16 mouse cellular contexts compared by ENCODE assay signal in genomic region chr9:96942975-96943374, GRCm38 (mm10). TPM values are rescaled to one million over a fixed set of nuclear protein-coding genes. Genes with fewer than 3 reads are reported as not detected.
DNase-seq lines count a peak whose midpoint lies in the region; ATAC-seq and TF ChIP-seq lines count a peak whose summit lies in the region.
"Had no signal": no experiment of that assay in that cellular context is flagged by ENCODE, and none has a peak within 500 bp of the region (broad histone marks: within the 10 kb centered on the region; RNA-seq: fewer than 3 reads in every experiment).

No protein-coding gene starts in this region.

- no peak overlapping the region for H3K27ac ChIP-seq in lung, embryonic 14.5 days (ENCODE audit: low read depth)
- no peak overlapping the region for H3K27ac ChIP-seq in midbrain, embryonic 14.5 days (replicated peaks; ENCODE audit: low read depth, low read length)
- H3K27ac ChIP-seq: hindbrain, embryonic 14.5 days; limb, embryonic 12.5 days; neural tube, embryonic 12.5 days had no signal

- peak; percentile 64; the same call in 1 of the 2 replicates for ATAC-seq in frontal cortex, adult (ENCODE audit: low TSS enrichment)
- no peak for ATAC-seq in lung, embryonic 14.5 days (ENCODE audit: insufficient read depth)
- ATAC-seq in inflammation-experienced regulatory T-cells, adult 6 months = peak; percentile 87
- no peak for ATAC-seq in midbrain, embryonic 14.5 days (ENCODE audit: low FRiP score, low TSS enrichment)

- 0 out of 2 replicates have a peak, but pooled peaks cover 3% of the 10 kb centered on the region for H3K9me3 ChIP-seq in lung, embryonic 14.5 days (ENCODE audit: low read depth, low read length)
- 0 out of 2 replicates have a peak, but pooled peaks cover 3% of the 10 kb centered on the region for H3K9me3 ChIP-seq in midbrain, embryonic 14.5 days (ENCODE audit: control insufficient read depth, low read length)

- no peaks in the 10 kb centered on the region for H3K4me1 ChIP-seq in lung, embryonic 14.5 days (ENCODE audit: insufficient read depth)
- H3K4me1 ChIP-seq in midbrain, embryonic 14.5 days (ENCODE audit: control insufficient read depth, insufficient read depth, low read length) = peaks cover 8% of the 10 kb centered on the region; the same call in 1 of the 2 replicates

- H3K4me2 ChIP-seq in lung, embryonic 14.5 days = no peak overlapping the region
- no peak overlapping the region for H3K4me2 ChIP-seq in midbrain, embryonic 14.5 days (ENCODE audit: low read length)
- H3K4me2 ChIP-seq: hindbrain, embryonic 14.5 days; limb, embryonic 12.5 days; neural tube, embryonic 12.5 days had no signal

- H3K27me3 ChIP-seq in lung, embryonic 14.5 days (ENCODE audit: insufficient read depth, low read length) = no peaks in the 10 kb centered on the region
- no peaks in the 10 kb centered on the region for H3K27me3 ChIP-seq in midbrain, embryonic 14.5 days (ENCODE audit: control insufficient read depth, insufficient read depth, low read length)
- H3K27me3 ChIP-seq: limb, embryonic 12.5 days; neural tube, embryonic 12.5 days had no signal

- no peak for DNase-seq in frontal cortex, postnatal 36 days (ENCODE audit: low spot score in 2 of 2)
- DNase-seq in lung, embryonic 14.5 days = no peak
- DNase-seq in lung, postnatal 25 days (ENCODE audit: low spot score) = no peak
- peak; percentile 79 for DNase-seq in thymus, postnatal 14 days
- no peak for DNase-seq in midbrain, embryonic 14.5 days
- DNase-seq in urinary bladder, postnatal 10 days (ENCODE audit: low spot score) = no peak
- DNase-seq: cerebellum, postnatal 25 days; gastrocnemius, postnatal 25 days; right cerebral cortex, postnatal 25 days had no signal

- H3K4me3 ChIP-seq in lung, embryonic 14.5 days (ENCODE audit: low read depth, low read length) = no peak overlapping the region
- no peak overlapping the region for H3K4me3 ChIP-seq in midbrain, embryonic 14.5 days (replicated peaks; ENCODE audit: low read depth, low read length)
- H3K4me3 ChIP-seq: erythroblast, embryonic 14.5 days; limb, embryonic 12.5 days; megakaryocyte, embryonic 14.5 days; neural tube, embryonic 12.5 days had no signal

- 0 out of 2 replicates have a peak, but pooled peaks cover 9% of the 10 kb centered on the region for H3K36me3 ChIP-seq in lung, embryonic 14.5 days (ENCODE audit: insufficient read depth)
- peaks cover 13% of the 10 kb centered on the region; the same call in 1 of the 2 replicates for H3K36me3 ChIP-seq in midbrain, embryonic 14.5 days (ENCODE audit: control insufficient read depth, insufficient read depth, low read length)

- TF ChIP-seq CTCF in lung, embryonic 14.5 days (IDR thresholded peaks at IDR 0.05; ENCODE audit: low read depth) = peak; percentile 33; the same call in 1 of the 2 replicates

- WGBS in lung, embryonic 14.5 days = 89% methylated on average over 3 of the region's 3 CpGs
- 91% methylated on average over 3 of the region's 3 CpGs for WGBS in midbrain, embryonic 14.5 days

- no peak overlapping the region for H3K9ac ChIP-seq in lung, embryonic 14.5 days
- H3K9ac ChIP-seq in midbrain, embryonic 14.5 days (replicated peaks; ENCODE audit: low read length) = no peak overlapping the region
- H3K9ac ChIP-seq: hindbrain, embryonic 14.5 days; limb, embryonic 12.5 days; neural tube, embryonic 12.5 days had no signal

RNA-seq across cellular contexts. Expression of gene Pxylp1, which starts 50.5 kb away (rescaled TPM):
- 17.2 and 17.4 TPM in 2 replicates for polyA plus RNA-seq in lung, embryonic 14.5 days (2014; fragmentation: Nextera tagmentation; extraction: Ambion mirVana)
- 10 to 100 TPM in 2 of 3 experiments, 1 to 10 TPM in 1; 7.9 to 15.6 (median 15.2) TPM for polyA plus RNA-seq in inflammation-experienced regulatory T-cells, adult 6 months (2017; shearing (Covaris generic))
- 52.7 and 66.1 TPM in 2 replicates for polyA plus RNA-seq in midbrain, embryonic 14.5 days (2014; fragmentation: Nextera tagmentation; extraction: Ambion mirVana)

Comparison
In these comparisons a context has a peak if more than half of its experiments do, and no peak if none do; other contexts are left out.
1. ATAC-seq: peak in frontal cortex, adult (single experiment) and inflammation-experienced regulatory T-cells, adult 6 months (single experiment); none in lung, embryonic 14.5 days (single experiment) and midbrain, embryonic 14.5 days (single experiment).